Mouse (Mus musculus) hindbrain, embryonic 10.5 days (tissue): ENCODE results near the gene Gm11567. TPM values are rescaled to one million over a fixed set of nuclear protein-coding genes. Genes with fewer than 3 reads are reported as not detected.

Experiments used
- polyA plus RNA-seq: library from polyadenylated mRNA; unstranded; fragments of >200 nt; fragmentation: Nextera tagmentation; extraction: Ambion mirVana; gene quantifications from 2 replicates; pipeline ENCODE4 v1.2.1, GENCODE M21; 2016

The Gm11567 gene
- polyA plus RNA-seq, 1 experiment from 2014 or later, result not detected

Other genes with a start within 250 kb of the Gm11567 start
- gene Krtap4-2, start 244.1 kb upstream of the Gm11567 start, polyA plus RNA-seq, result not detected in 2 replicates
- gene Krtap4-7, start 235.1 kb upstream of the Gm11567 start, polyA plus RNA-seq, result not detected in 2 replicates
- not detected in 2 replicates for gene Gm11555, start 229.0 kb upstream of the Gm11567 start, polyA plus RNA-seq
- gene Gm11563, start 220.2 kb upstream of the Gm11567 start, polyA plus RNA-seq, result not detected in 2 replicates
- gene Krtap4-6, start 213.2 kb upstream of the Gm11567 start, polyA plus RNA-seq, result not detected in 2 replicates
- not detected in 2 replicates for gene Gm14190, start 188.4 kb upstream of the Gm11567 start, polyA plus RNA-seq
- not detected in 2 replicates for gene Gm14180, start 144.9 kb upstream of the Gm11567 start, polyA plus RNA-seq
- gene Gm11595, start 106.3 kb upstream of the Gm11567 start, polyA plus RNA-seq, result not detected in 2 replicates
- gene Krtap4-8, start 98.5 kb upstream of the Gm11567 start, polyA plus RNA-seq, result not detected in 2 replicates
- gene Krtap4-9, start 94.0 kb upstream of the Gm11567 start, polyA plus RNA-seq, result not detected in 2 replicates
- gene Gm11596, start 85.7 kb upstream of the Gm11567 start, polyA plus RNA-seq, result not detected in 2 replicates
- not detected in 2 replicates for gene Gm11569, start 80.3 kb upstream of the Gm11567 start, polyA plus RNA-seq
- gene Gm11554, start 74.7 kb upstream of the Gm11567 start, polyA plus RNA-seq, result not detected in 2 replicates
- not detected in 2 replicates for gene Krtap4-13, start 69.3 kb upstream of the Gm11567 start, polyA plus RNA-seq
- gene Gm11564, start 63.5 kb upstream of the Gm11567 start, polyA plus RNA-seq, result not detected in 2 replicates
- not detected in 2 replicates for gene 2300003K06Rik, start 41.1 kb upstream of the Gm11567 start, polyA plus RNA-seq
- gene Krtap4-16, start 27.6 kb upstream of the Gm11567 start, polyA plus RNA-seq, result not detected in 2 replicates
- gene Gm11568, start 21.3 kb upstream of the Gm11567 start, polyA plus RNA-seq, result not detected in 2 replicates
- not detected in 2 replicates for gene Gm11559, start 14.7 kb upstream of the Gm11567 start, polyA plus RNA-seq
- gene Krtap9-1, start 5.8 kb upstream of the Gm11567 start, polyA plus RNA-seq, result not detected in 2 replicates
- gene Krtap31-1, start 28.7 kb downstream of the Gm11567 start, polyA plus RNA-seq, result not detected in 2 replicates
- gene Gm11565, start 35.6 kb downstream of the Gm11567 start, polyA plus RNA-seq, result not detected in 2 replicates
- not detected in 2 replicates for gene Krtap31-2, start 57.1 kb downstream of the Gm11567 start, polyA plus RNA-seq
- not detected in 2 replicates for gene Krtap9-5, start 69.3 kb downstream of the Gm11567 start, polyA plus RNA-seq
- gene Krtap29-1, start 99.9 kb downstream of the Gm11567 start, polyA plus RNA-seq, result not detected in 2 replicates
- not detected in 2 replicates for gene Krtap16-1, start 107.4 kb downstream of the Gm11567 start, polyA plus RNA-seq
- not detected in 2 replicates for gene Krtap17-1, start 114.8 kb downstream of the Gm11567 start, polyA plus RNA-seq
- not detected in 2 replicates for gene Krt33a, start 137.0 kb downstream of the Gm11567 start, polyA plus RNA-seq
- gene Krt33b, start 150.7 kb downstream of the Gm11567 start, polyA plus RNA-seq, result not detected in 2 replicates
- not detected in 2 replicates for gene Krt34, start 162.4 kb downstream of the Gm11567 start, polyA plus RNA-seq
- gene Krt31, start 171.4 kb downstream of the Gm11567 start, polyA plus RNA-seq, result not detected in 2 replicates
- gene Krt32, start 209.0 kb downstream of the Gm11567 start, polyA plus RNA-seq, result not detected in 2 replicates
- not detected in 2 replicates for gene Krt35, start 217.1 kb downstream of the Gm11567 start, polyA plus RNA-seq
- not detected in 2 replicates for gene Krt36, start 226.4 kb downstream of the Gm11567 start, polyA plus RNA-seq
- 0.43 TPM in 1 of 2 replicates, not detected in the other for gene Krt13, start 242.4 kb downstream of the Gm11567 start, polyA plus RNA-seq